Mouse (Mus musculus) kidney, adult 2 months (tissue): ENCODE measurements around the gene Srsf7. TPM values are rescaled to one million over a fixed set of nuclear protein-coding genes. Genes with fewer than 3 reads are reported as not detected.
A peak's percentile ranks its signal among the peaks of the same experiment; 100 is the strongest.

Experiments used
- DNase-seq: peaks from one replicate; pipeline ENCODE4 v3.0.0; 2021
- H3K27ac ChIP-seq: fragments of 200-500 bp; 2 replicates; pipeline ENCODE4 v1.5.1; 2012; ENCODE audit warnings: low read depth, low read length, control low read depth, inconsistent platforms; ENCODE audit not compliant: insufficient read depth
- H3K27me3 ChIP-seq: fragments of 200-500 bp; replicated peaks from 2 replicates; pipeline ENCODE4 v1.6.1; 2012; ENCODE audit warnings: mild to moderate bottlenecking, moderate library complexity, low read length, inconsistent platforms; ENCODE audit not compliant: control insufficient read depth, insufficient read depth
- H3K36me3 ChIP-seq: fragments of 200-500 bp; 2 replicates; pipeline ENCODE4 v1.6.1; 2012; ENCODE audit warnings: mild to moderate bottlenecking, moderate library complexity, low read length, inconsistent platforms; ENCODE audit not compliant: control insufficient read depth, insufficient read depth
- H3K4me1 ChIP-seq: fragments of 200-500 bp; 2 replicates; pipeline ENCODE4 v1.6.1; 2011; ENCODE audit warnings: low read length; ENCODE audit not compliant: control insufficient read depth, insufficient read depth
- H3K4me3 ChIP-seq: fragments of 200-500 bp; 2 replicates; pipeline ENCODE4 v1.5.1; 2011; ENCODE audit warnings: mild to moderate bottlenecking, low read depth, low read length, control low read depth; ENCODE audit not compliant: insufficient read depth
- CTCF ChIP-seq: fragments of 200-500 bp; conservative IDR thresholded peaks from 2 replicates; pipeline ENCODE4 v1.5.1; 2011; ENCODE audit warnings: low read depth, mild to moderate bottlenecking, control low read depth, low read length, moderate library complexity, mixed read lengths; ENCODE audit not compliant: insufficient read depth, insufficient read length
- POLR2A ChIP-seq: fragments of 200-500 bp; IDR thresholded peaks from one replicate; pipeline ENCODE4 v1.6.1; 2011; ENCODE audit warnings: low read depth, low read length, control low read depth
- WGBS: fragments of 180-500 bp; shearing (Covaris S2); methylation state at CpG from one replicate; pipeline ENCODE4 v1.1.7; 2018; 5-methylcytosine and 5-hydroxymethylcytosine counted together
- polyA plus RNA-seq: library from polyadenylated mRNA; depleted of rRNA; stranded (reverse); fragments of >200 nt; gene quantifications from 2 replicates; pipeline ENCODE4 v1.2.3, GENCODE M21; 2012; rRNA removed

Srsf7 gene
- 26.5 and 34.3 TPM in 2 replicates for polyA plus RNA-seq

DNA sequence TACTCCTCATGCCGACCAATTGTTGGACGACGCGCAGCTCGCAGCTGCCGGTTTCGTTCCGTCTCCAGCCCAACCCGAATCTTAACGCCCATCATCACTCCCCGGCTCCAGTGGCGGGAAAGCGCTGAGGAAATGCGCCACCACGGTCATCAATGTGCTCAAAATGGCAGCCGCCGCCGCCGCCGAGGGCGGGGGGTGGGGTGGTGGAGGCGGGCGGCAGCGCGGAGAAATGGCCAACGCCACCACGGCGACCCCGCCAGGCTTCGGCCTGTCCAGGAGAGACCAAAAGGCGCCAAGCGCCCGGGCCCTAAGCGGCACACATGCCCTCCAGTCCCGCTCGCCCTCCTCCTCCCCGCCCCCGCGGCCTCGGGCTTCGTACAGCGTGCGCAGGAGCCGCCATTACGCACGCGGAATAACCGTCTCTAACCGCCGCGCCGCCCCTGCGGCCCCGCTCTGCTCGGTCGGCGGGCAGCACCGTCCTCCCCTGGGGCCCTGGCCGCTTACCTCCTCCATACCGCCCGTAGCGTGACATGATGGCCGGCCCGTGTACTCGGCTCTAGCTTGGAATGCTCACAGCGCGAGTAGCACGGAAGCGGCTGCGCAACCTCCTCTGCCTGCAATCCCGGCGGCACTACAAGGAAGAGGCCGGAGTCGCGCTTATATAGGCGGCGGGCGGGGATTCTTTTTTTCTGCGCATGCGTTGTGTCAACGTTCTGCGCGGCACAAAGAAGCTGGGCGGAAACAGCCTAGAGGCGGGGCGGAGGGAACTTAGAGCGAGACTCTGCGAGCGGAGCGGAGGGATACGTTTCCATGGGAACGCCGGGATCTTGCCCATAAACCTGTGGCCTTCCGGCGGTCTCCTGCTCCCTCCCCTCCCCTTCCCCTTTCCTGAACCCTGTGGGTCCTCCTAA is at the start of gene Srsf7, which contains the start of gene Ttc39d:
TSS of gene Srsf7 (minus strand) at position 637 of the 911 bp plus-strand sequence.
TSS of gene Ttc39d (plus strand) at position 790 of the 911 bp plus-strand sequence.
- under 1% methylated on average over 95 of the region's 95 CpGs for WGBS

DNA sequence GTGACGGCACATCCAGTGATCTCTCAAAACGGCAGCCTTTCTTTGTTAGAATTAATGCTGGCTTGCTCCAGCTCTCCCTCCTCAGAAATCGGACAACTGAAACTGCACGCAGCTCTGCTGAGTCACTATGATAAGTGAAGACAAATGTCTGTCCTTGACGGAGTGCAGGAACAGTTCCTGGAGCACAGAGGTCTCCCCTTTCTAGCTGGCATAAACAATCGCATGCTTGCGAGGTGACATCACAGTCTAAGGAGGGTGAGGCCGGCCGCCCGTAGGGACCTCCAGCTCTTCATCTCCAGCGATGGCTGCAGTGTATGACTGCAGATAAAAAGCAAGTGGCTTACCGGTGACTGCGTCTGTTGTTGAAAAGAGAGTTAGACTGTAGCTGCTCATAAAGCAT is 48.1 kb upstream of the Srsf7 start:
- H3K27me3 ChIP-seq, result no peaks in the 10 kb centered on the region
- H3K4me3 ChIP-seq, result no peak overlapping the region
- WGBS, result 62% methylated on average over 13 of the region's 13 CpGs
- peak; percentile 56 for DNase-seq
- H3K27ac ChIP-seq, result 0 out of 2 replicates have a peak overlapping the region, but pooled peaks have one; percentile 29
- H3K4me1 ChIP-seq, result no peaks in the 10 kb centered on the region
- TF ChIP-seq CTCF (no peak), POLR2A (no peak)
- H3K36me3 ChIP-seq, result peaks cover 6% of the 10 kb centered on the region

More for the DNA sequence above, at the start of gene Srsf7, which contains the start of gene Ttc39d:
- TF ChIP-seq POLR2A (peak; percentile 100), CTCF (no peak)
- Histone ChIP-seq H3K4me3 (peak within 1 kb of the TSS; percentile 76), H3K27ac (peak within 1 kb of the TSS; percentile 85), H3K27me3 (no peaks in the 10 kb centered on the region), H3K4me1 (peaks cover 3% of the 10 kb centered on the region; the same call in 1 of the 2 replicates), H3K36me3 (peaks cover 11% of the 10 kb centered on the region)
- DNase-seq, result peak; percentile 98

DNA sequence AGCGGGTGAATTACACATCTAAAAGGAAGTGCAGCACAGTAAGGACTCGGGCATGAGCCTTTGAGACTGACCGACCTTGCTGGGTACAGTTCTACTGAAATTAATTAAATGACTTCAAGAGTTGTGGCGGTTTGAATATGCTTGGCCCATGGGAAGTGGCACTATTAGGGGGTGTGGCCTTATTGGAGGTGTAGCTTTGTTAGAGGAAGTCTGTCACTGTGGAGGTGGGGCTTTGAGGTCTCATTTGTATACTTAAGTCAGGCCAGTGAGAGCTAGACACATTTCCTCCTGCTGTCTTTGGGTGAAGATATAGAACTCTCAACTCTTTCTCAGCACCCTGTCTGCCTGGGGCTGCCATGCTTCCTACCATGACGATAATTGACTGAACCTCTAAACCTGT is 47.3 kb upstream of the Srsf7 start:
- Histone ChIP-seq H3K36me3 (peaks cover 6% of the 10 kb centered on the region), H3K27me3 (no peaks in the 10 kb centered on the region), H3K27ac (no peak overlapping the region), H3K4me1 (no peaks in the 10 kb centered on the region), H3K4me3 (no peak overlapping the region)
- no peak for DNase-seq
- no peak for TF ChIP-seq CTCF
- no peak for TF ChIP-seq POLR2A
- 97% methylated on average over 5 of the region's 5 CpGs for WGBS

DNA sequence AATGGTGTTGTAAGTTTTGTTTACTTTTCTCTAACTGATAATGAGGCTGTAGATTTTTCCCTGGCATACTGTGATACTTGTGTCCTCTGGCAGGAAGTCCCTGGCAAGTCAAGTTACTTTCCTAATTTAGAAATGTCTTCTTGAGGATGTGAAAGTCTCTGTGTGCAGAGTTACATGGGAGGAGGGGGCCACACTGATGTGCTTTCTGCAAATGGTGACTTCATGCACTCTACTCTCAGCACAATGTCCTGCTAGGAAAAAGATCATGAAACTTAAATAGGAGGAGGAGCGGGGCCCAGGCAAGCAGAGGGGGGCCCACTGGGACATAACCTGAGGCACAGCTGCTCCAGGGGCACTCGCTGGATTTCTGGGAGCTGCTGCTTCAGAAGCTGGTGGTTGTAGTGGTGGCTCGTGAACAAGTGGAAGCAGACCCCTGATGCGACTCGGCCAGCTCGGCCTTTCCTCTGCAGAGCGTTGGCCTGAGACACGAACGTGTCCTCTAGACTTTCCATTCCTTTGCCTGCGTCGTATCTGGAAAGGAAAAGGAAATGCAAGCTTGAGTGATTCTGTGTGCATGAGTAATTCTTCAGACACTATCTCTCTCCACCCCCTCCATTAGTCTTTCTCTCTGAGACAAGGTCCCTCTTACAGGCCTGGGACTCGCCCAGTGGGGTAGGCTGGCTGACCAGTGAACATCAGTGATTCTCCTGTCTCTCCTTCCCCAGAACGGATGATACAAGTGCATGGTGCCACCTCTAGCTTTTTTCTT is 45.8 kb upstream of the Srsf7 start:
- DNase-seq, result peak; percentile 14
- Histone ChIP-seq H3K27ac (0 out of 2 replicates have a peak overlapping the region, but pooled peaks have one; percentile 47), H3K27me3 (no peaks in the 10 kb centered on the region), H3K4me1 (no peaks in the 10 kb centered on the region), H3K36me3 (peaks cover 6% of the 10 kb centered on the region), H3K4me3 (no peak overlapping the region)
- 43% methylated on average over 13 of the region's 13 CpGs for WGBS
- no peak for TF ChIP-seq POLR2A

DNA sequence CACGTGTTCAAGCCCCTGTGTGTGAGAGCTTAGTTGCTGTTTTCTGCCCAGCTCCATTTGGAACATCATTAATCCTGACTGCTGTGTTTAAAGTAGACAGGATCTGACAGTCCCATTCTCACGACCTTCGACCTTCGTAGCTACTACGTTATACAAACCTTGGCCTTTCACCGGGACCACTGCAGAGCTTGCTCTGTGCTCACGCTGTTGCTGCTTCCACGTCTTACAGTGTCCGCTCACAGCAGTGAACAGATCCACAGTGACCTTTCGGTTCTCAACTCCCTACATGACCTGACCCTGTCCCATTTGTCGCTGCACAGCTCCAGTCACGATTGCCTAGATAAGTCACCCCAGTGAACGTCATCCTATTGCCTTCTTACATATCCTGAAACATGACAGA is 36.0 kb upstream of the Srsf7 start:
- no peak overlapping the region for H3K27ac ChIP-seq
- no peak for DNase-seq
- WGBS, result 69% methylated on average over 13 of the region's 13 CpGs
- no peaks in the 10 kb centered on the region for H3K4me1 ChIP-seq
- TF ChIP-seq POLR2A (no peak), CTCF (no peak)
- peaks cover 1% of the 10 kb centered on the region for H3K36me3 ChIP-seq
- H3K27me3 ChIP-seq, result no peaks in the 10 kb centered on the region
- no peak overlapping the region for H3K4me3 ChIP-seq

DNA sequence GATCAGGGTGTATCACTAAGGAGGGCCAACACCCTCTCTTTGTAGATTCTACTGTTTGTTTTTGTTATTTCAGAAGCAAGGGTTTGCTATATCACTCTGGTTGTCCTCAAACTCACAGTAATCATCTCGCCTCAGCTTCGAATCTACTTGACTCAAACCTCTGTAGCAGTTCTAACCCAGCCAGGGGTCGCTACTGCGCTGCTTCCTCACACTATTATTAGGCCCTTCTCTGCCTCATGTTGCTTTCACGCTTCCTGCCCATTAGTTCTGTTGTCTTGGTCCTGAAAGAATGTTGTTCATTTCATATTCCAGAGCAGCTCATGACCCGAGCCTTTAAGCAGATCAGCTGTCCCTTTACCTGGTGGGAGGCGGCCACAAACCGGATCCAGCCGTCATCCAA is 34.5 kb upstream of the Srsf7 start:
- Histone ChIP-seq H3K27me3 (no peaks in the 10 kb centered on the region), H3K27ac (no peak overlapping the region), H3K36me3 (peaks cover 1% of the 10 kb centered on the region), H3K4me3 (no peak overlapping the region), H3K4me1 (no peaks in the 10 kb centered on the region)
- 86% methylated on average over 9 of the region's 9 CpGs for WGBS
- DNase-seq, result no peak
- TF ChIP-seq CTCF (no peak), POLR2A (no peak)

DNA sequence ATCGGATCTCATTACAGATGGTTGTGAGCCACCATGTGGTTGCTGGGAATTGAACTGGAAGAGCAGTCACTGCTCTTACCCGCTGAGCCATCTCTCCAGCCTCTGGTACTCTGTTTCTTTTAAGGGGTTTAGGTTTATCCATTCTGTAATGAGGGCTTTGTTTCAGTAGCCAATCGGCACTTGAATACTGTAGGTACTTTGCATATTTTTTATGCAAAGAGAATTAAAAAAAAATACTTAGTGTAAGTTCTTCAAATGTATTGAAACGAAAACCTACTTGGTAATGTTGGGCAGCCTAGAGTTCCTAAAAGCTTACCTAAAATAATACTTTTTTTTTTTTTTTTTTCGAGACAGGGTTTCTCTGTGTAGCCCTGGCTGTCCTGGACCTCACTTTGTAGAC is 30.4 kb upstream of the Srsf7 start:
- TF ChIP-seq POLR2A, result no peak
- TF ChIP-seq CTCF, result no peak
- Histone ChIP-seq H3K4me1 (no peaks in the 10 kb centered on the region), H3K36me3 (no peaks in the 10 kb centered on the region; the same call in none of the 2 replicates), H3K4me3 (no peak overlapping the region), H3K27me3 (no peaks in the 10 kb centered on the region), H3K27ac (no peak overlapping the region)
- WGBS, result 86% methylated on average over 5 of the region's 5 CpGs
- DNase-seq, result no peak
